Mouse (Mus musculus) lung, adult 2 months (tissue): ENCODE measurements around the gene Tsc22d1.

Experiments
- CTCF ChIP-seq: fragments of 200-500 bp; IDR thresholded peaks from 2 replicates; pipeline ENCODE4 v1.5.1; 2011; ENCODE audit warnings: mild to moderate bottlenecking, low read length, control low read depth; ENCODE audit not compliant: insufficient read depth
- POLR2A ChIP-seq: fragments of 200-500 bp; IDR thresholded peaks from 2 replicates; pipeline ENCODE4 v1.6.1; 2011; ENCODE audit warnings: low read depth, mild to moderate bottlenecking, control low read depth, low read length, borderline replicate concordance; ENCODE audit errors: extremely low read depth

GRCm38 (mm10) chr14:76478616-76479015 lies 63.9 kb downstream of the Tsc22d1 start:
- TF ChIP-seq CTCF (no peak), POLR2A (no peak)
